Mouse (Mus musculus) lung, postnatal 25 days (tissue): Measurements from ENCODE around the gene Tnrc6c.
A peak's percentile ranks its signal among the peaks of the same experiment; 100 is the strongest.

Experiments
- DNase-seq: peaks from one replicate; pipeline ENCODE4 v3.0.0; 2022; ENCODE audit warnings: low spot score

Tnrc6c gene

GRCm38 (mm10) chr11:117653491-117654351, at the start of gene Tnrc6c:
Tnrc6c (plus strand) TSS chr11:117654289.
- DNase-seq = peak; percentile 72

GRCm38 (mm10) chr11:117606137-117606536, 48.0 kb upstream of the Tnrc6c start:
- DNase-seq = no peak

GRCm38 (mm10) chr11:117606605-117607203, 47.4 kb upstream of the Tnrc6c start:
- DNase-seq = no peak

GRCm38 (mm10) chr11:117608141-117608789, 45.8 kb upstream of the Tnrc6c start:
- DNase-seq = no peak

GRCm38 (mm10) chr11:117608976-117609375, 45.1 kb upstream of the Tnrc6c start:
- no peak for DNase-seq

GRCm38 (mm10) chr11:117610589-117610988, 43.5 kb upstream of the Tnrc6c start:
- no peak for DNase-seq

GRCm38 (mm10) chr11:117611068-117611467, 43.0 kb upstream of the Tnrc6c start:
- DNase-seq = peak; percentile 83

- DNase-seq = no peak
These were observed 42.2 kb upstream of the Tnrc6c start for GRCm38 (mm10) chr11:117611860-117612259.

GRCm38 (mm10) chr11:117612885-117613284, 41.2 kb upstream of the Tnrc6c start:
- no peak for DNase-seq

- no peak for DNase-seq
These were observed 36.7 kb upstream of the Tnrc6c start for GRCm38 (mm10) chr11:117617368-117617908.

GRCm38 (mm10) chr11:117618214-117618613, 35.9 kb upstream of the Tnrc6c start:
- no peak for DNase-seq

GRCm38 (mm10) chr11:117618774-117619173, 35.3 kb upstream of the Tnrc6c start:
- DNase-seq = no peak

- no peak for DNase-seq
These were observed 34.5 kb upstream of the Tnrc6c start for GRCm38 (mm10) chr11:117619581-117619980.

- no peak for DNase-seq
These were observed 28.9 kb upstream of the Tnrc6c start for GRCm38 (mm10) chr11:117625196-117625595.

- peak; percentile 84 for DNase-seq
These were observed 27.5 kb upstream of the Tnrc6c start for GRCm38 (mm10) chr11:117626557-117626956.

- DNase-seq = no peak
These were observed 27.0 kb upstream of the Tnrc6c start for GRCm38 (mm10) chr11:117627060-117627562.

GRCm38 (mm10) chr11:117627746-117628311, 26.3 kb upstream of the Tnrc6c start:
- no peak for DNase-seq

GRCm38 (mm10) chr11:117628312-117628779, 25.7 kb upstream of the Tnrc6c start:
- DNase-seq = no peak

- no peak for DNase-seq
These were observed 24.2 kb upstream of the Tnrc6c start for GRCm38 (mm10) chr11:117629865-117630264.

- no peak for DNase-seq
These were observed 23.1 kb upstream of the Tnrc6c start for GRCm38 (mm10) chr11:117630868-117631565.

- no peak for DNase-seq
These were observed 20.8 kb upstream of the Tnrc6c start for GRCm38 (mm10) chr11:117633310-117633709.
